Mouse (Mus musculus) Muller cell, postnatal 12 days (primary cell): ENCODE measurements at regions not wholly inside any gene's neighbourhood (a gene's known extent, or its start where the extent isn't known, plus 50 kb on each side); places are given as distances from the start of the nearest gene placed in this dataset.

ENCODE experiments used
- DNase-seq: peaks from one replicate; pipeline ENCODE4 v3.0.0-alpha.2; 2015; ENCODE audit errors: inconsistent ontology term

GRCm38 (mm10) chr6:51178799-51179398 lies 253.6 kb upstream of the Nfe2l3 start:
- DNase-seq, result peak; percentile 60

DNA sequence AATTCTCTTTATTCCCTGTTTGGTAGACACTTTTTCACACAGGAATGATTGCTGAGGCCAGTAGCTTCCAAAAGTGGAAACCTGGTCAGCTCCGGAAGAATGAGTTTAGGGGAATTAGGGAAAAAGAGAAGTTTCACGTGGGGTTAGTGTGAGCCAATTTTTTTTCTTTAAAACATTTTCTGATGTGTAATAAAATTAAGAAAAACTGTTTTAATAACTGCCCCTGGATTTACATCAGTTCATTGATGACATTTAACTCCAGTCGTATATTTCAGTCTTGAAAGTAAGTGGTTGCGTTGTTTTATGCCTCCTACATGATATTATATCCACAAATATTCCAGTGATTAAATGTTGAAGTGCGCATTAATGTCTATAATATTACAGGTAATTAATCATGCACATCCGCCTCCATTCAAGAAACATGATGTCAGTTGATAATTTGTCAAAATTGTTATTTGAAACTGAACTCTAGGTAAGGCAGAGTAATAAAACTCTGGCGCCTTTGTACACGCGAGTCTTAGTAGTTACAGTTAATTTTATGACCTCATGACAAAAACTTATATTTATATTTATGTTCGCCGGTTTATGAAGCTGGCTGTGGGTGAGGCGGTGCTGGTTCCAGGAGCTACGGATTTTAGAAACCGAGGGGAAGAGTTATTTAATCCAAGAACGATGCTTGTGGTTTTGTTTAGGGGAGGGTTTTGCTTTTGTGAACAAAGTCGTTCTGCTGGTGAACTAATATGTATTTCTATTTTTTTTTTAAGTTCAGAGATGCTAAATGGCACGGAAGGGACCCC lies 252.5 kb upstream of the Nfe2l3 start:
- no peak for DNase-seq

GRCm38 (mm10) chr6:51180881-51181875 lies 251.3 kb upstream of the Nfe2l3 start:
- no peak for DNase-seq

DNA sequence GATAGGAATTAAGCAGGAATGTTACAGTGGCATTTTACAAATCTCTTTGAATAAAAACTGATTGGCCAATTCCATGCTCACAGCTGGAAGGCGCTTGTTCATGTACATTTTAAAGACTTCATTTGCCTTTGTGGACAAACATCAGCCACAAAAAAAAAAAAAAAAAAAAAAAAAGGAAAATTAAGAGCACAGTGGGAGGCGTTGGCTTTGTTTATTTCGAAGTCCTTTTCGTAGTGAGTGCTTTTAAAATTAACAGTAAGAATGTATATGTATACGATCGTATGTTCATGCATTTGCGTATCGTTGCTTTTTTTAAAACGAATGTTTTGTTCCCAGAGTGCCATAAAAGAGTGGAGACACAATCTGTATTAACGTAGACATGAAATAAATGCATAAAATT lies 250.6 kb upstream of the Nfe2l3 start:
- no peak for DNase-seq

GRCm38 (mm10) chr6:51182771-51183284 lies 249.6 kb upstream of the Nfe2l3 start:
- no peak for DNase-seq

- DNase-seq, result no peak
These were observed 248.7 kb upstream of the Nfe2l3 start for GRCm38 (mm10) chr6:51183576-51184420.

- DNase-seq, result no peak
These were observed 248.0 kb upstream of the Nfe2l3 start for GRCm38 (mm10) chr6:51184500-51184899.

GRCm38 (mm10) chr6:51185201-51185600 lies 247.3 kb upstream of the Nfe2l3 start:
- DNase-seq, result no peak

GRCm38 (mm10) chr6:51189173-51189572 lies 243.3 kb upstream of the Nfe2l3 start:
- no peak for DNase-seq

DNA sequence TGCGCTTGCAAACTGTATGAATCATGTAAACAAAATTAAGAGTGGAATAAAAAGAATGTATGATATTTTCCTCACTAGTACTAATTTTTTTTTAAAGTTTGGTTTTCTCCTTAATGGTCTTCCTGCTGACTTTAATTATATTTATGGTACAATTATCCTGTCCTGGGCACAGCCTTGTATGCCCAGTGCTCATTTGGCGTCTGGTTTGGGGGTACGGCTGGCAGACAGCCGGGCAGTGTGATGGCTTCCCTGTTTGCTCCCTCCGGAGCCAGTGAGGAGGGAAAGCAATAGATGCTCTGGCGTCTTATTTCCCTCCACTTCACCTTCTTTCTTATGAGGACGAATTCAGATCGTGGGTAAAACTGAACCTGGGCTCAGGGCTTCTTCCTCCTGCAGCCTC lies 239.6 kb upstream of the Nfe2l3 start:
- no peak for DNase-seq

DNA sequence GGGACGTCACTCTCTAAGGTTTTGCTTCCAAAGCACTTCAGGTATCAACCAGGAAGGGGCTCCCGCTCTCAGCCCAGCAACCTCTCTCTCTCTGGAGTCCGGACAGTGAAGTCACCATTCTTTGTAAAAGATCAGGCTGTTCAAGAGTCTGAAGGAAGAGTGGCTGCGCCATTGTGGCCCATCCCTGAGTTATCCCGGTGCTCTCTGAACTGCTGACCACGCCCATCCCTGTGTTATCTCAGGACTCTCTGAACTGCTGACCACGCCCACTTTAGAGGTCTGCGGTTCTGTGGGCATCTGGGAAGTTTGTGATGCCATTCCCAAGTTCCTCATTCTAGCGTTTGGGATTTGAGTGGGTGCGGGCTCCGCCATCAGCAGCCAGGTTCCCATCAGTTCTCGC lies 239.1 kb upstream of the Nfe2l3 start:
- DNase-seq, result no peak

DNA sequence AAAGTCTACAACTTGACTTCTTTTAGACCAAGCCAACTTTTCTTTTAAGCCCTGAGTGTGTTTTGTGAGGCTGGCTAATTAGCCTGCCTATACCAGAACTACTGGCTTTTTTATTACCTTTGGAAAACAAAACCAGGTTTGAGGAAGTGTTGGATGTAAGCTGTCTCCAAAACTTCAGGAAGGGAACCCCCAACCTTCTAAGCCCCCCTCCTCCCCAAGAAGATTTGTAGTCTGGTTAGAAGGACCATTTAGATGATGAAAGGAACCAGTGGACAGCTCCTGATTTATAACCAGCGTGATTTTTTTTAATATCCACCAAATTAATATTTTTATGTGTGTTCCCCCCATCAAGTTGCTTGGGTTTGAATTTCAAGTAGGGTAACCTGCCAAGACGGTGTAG lies 236.1 kb upstream of the Nfe2l3 start:
- no peak for DNase-seq

DNA sequence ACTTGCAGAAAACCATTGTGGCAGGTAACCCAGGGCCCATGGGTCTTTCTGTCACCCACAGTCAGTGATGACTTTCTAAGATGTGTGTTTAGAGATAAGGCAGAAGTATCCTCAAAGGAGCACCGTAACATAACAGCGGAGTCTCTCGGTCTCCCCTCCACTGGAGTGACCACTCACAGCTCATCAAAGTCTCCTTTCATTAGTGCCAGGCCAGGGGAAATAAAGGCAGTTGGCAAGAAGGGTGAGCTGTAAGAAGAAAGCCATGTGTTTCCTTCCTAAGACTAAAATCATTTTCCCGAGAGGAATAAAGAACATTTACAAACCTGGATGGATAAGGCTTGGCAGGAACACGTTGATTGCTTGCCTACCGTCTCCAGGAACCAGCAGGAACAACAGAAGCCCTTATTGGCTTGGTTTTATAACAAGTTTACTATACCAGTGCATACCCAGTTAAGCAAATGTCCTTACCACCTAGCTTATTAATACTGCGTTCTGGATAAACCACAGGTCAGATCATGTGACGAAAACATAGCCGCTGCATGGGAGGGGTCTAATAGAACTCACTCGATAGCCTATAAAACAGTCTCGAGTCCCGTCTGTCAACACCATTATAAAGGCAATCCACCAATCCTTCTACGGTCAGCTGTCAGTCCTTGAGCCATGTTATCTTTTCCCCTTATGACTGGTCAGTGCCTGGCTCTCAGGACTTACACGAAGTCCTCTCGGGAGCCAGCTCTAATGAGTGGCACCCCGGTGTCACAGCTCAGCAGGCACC lies 235.3 kb upstream of the Nfe2l3 start:
- no peak for DNase-seq

GRCm38 (mm10) chr6:51200207-51200606 lies 232.3 kb upstream of the Nfe2l3 start:
- no peak for DNase-seq

GRCm38 (mm10) chr6:51200837-51201236 lies 231.6 kb upstream of the Nfe2l3 start:
- no peak for DNase-seq

DNA sequence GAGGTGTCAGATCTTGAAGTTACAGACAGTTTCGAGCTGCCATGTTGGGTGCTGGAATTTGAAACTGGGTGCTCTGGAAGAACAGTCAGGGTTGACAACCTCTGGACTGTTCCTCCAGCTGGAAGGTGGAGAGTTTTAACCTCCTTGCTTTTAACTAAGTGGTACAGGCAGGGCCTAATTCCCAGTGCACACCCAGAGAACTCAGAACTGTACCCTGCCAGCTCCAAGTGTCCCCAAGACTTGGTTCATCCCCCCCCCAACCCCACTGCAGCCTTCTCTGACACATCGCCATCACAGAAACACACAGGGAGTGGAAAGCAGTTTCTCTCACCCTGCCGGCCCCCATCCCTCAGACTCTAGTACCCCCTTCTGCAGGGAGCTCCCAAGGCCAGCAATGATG lies 228.2 kb upstream of the Nfe2l3 start:
- DNase-seq, result no peak

GRCm38 (mm10) chr6:51205411-51205810 lies 227.1 kb upstream of the Nfe2l3 start:
- DNase-seq, result no peak

DNA sequence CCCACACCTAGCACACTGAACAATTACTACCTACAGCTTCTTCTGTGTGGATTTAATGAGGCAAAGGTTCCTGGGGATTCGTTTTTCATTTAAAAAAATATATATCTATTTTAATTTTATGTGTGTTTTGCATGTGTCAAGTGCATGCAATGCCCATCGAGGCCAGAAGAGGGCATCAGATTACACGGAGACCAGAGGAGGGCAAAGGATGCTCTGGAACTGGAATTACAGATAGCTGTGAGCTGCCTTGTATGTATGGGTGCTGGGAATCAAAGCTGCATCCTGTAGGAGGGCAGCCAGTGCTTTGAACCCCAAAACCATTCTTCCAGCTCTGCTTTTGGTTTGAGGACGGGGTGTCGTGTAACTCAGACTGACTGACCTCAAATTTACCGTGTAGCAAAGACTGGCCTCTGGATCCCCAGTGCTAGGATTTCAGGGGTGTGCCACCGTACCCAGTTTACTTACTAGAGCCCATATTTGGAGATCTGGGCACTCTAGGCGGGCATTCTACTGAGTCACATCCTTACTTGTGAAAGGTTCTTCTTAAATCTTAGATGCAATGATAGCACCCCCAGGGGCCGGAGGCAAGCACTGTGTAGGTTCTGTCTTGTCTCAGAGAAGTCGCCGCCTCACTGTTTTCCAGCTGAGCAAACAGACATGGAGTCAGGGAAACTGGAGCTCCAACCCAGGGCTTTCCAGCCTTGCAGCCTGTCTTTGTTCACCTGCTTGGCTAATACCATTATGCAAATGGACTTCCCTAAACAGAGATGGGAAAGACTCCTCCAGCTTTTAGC lies 225.6 kb upstream of the Nfe2l3 start:
- DNase-seq, result no peak

DNA sequence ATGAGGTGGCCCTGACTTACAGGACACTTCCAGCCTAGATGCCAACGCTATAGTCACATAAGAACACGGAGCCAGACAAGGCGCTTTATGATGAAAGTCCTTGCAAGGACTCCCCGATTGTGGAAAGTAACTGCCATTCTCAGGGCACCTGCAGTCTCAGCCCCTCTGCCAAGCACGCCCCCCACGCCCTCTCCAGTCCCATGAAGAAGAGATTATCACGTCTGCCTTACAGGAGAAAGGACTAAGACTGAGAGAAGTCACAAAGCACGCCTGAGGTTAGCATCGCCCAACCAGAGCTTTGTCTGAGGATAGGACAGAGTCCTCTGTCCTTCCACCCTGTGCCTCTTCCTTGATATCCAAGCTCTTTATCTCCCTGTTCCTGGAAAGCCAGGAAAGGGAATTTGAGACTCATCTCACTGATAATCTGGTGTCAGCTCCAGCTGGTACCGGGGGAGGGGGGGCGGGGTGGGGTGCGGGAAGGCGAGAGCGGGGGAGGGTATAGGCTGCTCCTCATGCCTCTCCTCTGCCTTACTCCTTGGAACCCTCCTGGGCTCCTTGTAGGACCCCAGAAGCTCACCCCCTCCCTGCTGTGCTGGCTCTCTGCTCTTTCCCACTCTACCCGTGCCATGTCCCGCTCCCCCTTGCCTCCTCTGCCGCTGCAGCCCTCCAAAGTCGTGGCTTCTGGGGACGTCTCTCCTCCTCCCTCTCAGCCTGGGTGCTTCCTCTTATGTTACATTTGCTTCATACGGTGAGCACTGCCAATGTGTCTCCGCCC lies 224.7 kb upstream of the Nfe2l3 start:
- no peak for DNase-seq
